Mouse (Mus musculus) hindbrain, embryonic 15.5 days (tissue): ENCODE data around the gene Vash2. TPM values are rescaled to one million over a fixed set of nuclear protein-coding genes. Genes with fewer than 3 reads are reported as not detected.

Experiments used
- ATAC-seq: fragments of 200-750 bp; cut with Nextera tagmentation; 2 replicates; pipeline ENCODE4 v1.8.0; 2017; ENCODE audit warnings: low read depth, moderate number of reproducible peaks, moderate TSS enrichment; ENCODE audit not compliant: low FRiP score
- H3K27ac ChIP-seq: fragments of 300-500 bp; sonication (generic); replicated peaks from 2 replicates; pipeline ENCODE4 v1.5.1; 2015; ENCODE audit warnings: mild to moderate bottlenecking, inconsistent platforms
- H3K27me3 ChIP-seq: fragments of 300-500 bp; sonication (generic); 2 replicates; pipeline ENCODE4 v1.6.1; 2015; ENCODE audit warnings: control low read depth, inconsistent platforms
- H3K36me3 ChIP-seq: fragments of 300-500 bp; sonication (generic); 2 replicates; pipeline ENCODE4 v1.6.1; 2015; ENCODE audit warnings: control low read depth, inconsistent platforms
- H3K4me1 ChIP-seq: fragments of 300-500 bp; sonication (generic); replicated peaks from 2 replicates; pipeline ENCODE4 v1.6.1; 2015; ENCODE audit warnings: control low read depth, inconsistent platforms
- H3K4me2 ChIP-seq: fragments of 300-500 bp; sonication (generic); 2 replicates; pipeline ENCODE4 v1.6.1; 2015; ENCODE audit warnings: moderate library complexity, mild to moderate bottlenecking, inconsistent platforms
- H3K4me3 ChIP-seq: fragments of 300-500 bp; sonication (generic); 2 replicates; pipeline ENCODE4 v1.5.1; 2015; ENCODE audit warnings: mild to moderate bottlenecking, inconsistent platforms
- H3K9ac ChIP-seq: fragments of 300-500 bp; sonication (generic); 2 replicates; pipeline ENCODE4 v1.6.1; 2015; ENCODE audit warnings: inconsistent platforms
- H3K9me3 ChIP-seq: fragments of 300-500 bp; sonication (generic); 2 replicates; pipeline ENCODE4 v1.6.1; 2016; ENCODE audit warnings: control low read depth, inconsistent platforms
- WGBS: fragments of 180-500 bp; shearing (Covaris S2); methylation state at CpG from one replicate; pipeline ENCODE4 v1.1.7; 2015; 5-methylcytosine and 5-hydroxymethylcytosine counted together
- polyA plus RNA-seq: library from polyadenylated mRNA; unstranded; fragments of >200 nt; fragmentation: Nextera tagmentation; extraction: Ambion mirVana; gene quantifications from 2 replicates; pipeline ENCODE4 v1.2.1, GENCODE M21; 2015

Gene Vash2
- polyA plus RNA-seq, 1 experiment from 2014 or later = 83.6 TPM

- no peaks in the 10 kb centered on the region for H3K27me3 ChIP-seq
- 0 out of 2 replicates have a peak, but pooled peaks cover 2% of the 10 kb centered on the region for H3K4me1 ChIP-seq
- H3K9me3 ChIP-seq = no peaks in the 10 kb centered on the region
- H3K9ac ChIP-seq = no peak overlapping the region
- peaks cover 14% of the 10 kb centered on the region; the same call in 1 of the 2 replicates for H3K36me3 ChIP-seq
- ATAC-seq = no peak
- H3K4me3 ChIP-seq = no peak overlapping the region
- H3K4me2 ChIP-seq = no peak overlapping the region
- 70% methylated on average over 3 of the region's 3 CpGs for WGBS
- H3K27ac ChIP-seq = no peak overlapping the region
Measured at GRCm38 (mm10) chr1:191000686-191001085, 21.6 kb upstream of the Vash2 start.

- no peaks in the 10 kb centered on the region for H3K27me3 ChIP-seq
- H3K36me3 ChIP-seq = 0 out of 2 replicates have a peak, but pooled peaks cover 5% of the 10 kb centered on the region
- H3K4me3 ChIP-seq = no peak overlapping the region
- WGBS = 83% methylated on average over 1 of the region's 1 CpGs
- no peak overlapping the region for H3K27ac ChIP-seq
- H3K4me2 ChIP-seq = no peak overlapping the region
- peaks cover 6% of the 10 kb centered on the region; the same call in 1 of the 2 replicates for H3K4me1 ChIP-seq
- ATAC-seq = no peak
- no peak overlapping the region for H3K9ac ChIP-seq
- no peaks in the 10 kb centered on the region for H3K9me3 ChIP-seq
Measured at GRCm38 (mm10) chr1:190998027-190998426, 18.9 kb upstream of the Vash2 start.

- ATAC-seq = no peak
- Histone ChIP-seq H3K4me3 (no peak overlapping the region), H3K9me3 (no peaks in the 10 kb centered on the region), H3K4me1 (peaks cover 6% of the 10 kb centered on the region; the same call in 1 of the 2 replicates), H3K36me3 (0 out of 2 replicates have a peak, but pooled peaks cover 5% of the 10 kb centered on the region), H3K27ac (no peak overlapping the region), H3K27me3 (no peaks in the 10 kb centered on the region), H3K9ac (no peak overlapping the region), H3K4me2 (no peak overlapping the region)
- WGBS = 75% methylated on average over 6 of the region's 6 CpGs
Measured at GRCm38 (mm10) chr1:190996346-190996877, 17.3 kb upstream of the Vash2 start.

- Histone ChIP-seq H3K9ac (no peak overlapping the region), H3K27me3 (no peaks in the 10 kb centered on the region), H3K4me2 (no peak overlapping the region), H3K36me3 (0 out of 2 replicates have a peak, but pooled peaks cover 5% of the 10 kb centered on the region), H3K4me1 (peaks cover 6% of the 10 kb centered on the region; the same call in 1 of the 2 replicates), H3K9me3 (no peaks in the 10 kb centered on the region), H3K27ac (no peak overlapping the region), H3K4me3 (no peak overlapping the region)
- 35% methylated on average over 7 of the region's 7 CpGs for WGBS
- 0 out of 2 replicates have a peak, but pooled peaks have one; percentile 42 for ATAC-seq
Measured at GRCm38 (mm10) chr1:190995548-190995947, 16.5 kb upstream of the Vash2 start.

GRCm38 (mm10) chr1:190989437-190990082 is 10.5 kb upstream of the Vash2 start:
- H3K4me2 ChIP-seq = no peak overlapping the region
- H3K4me3 ChIP-seq = no peak overlapping the region
- no peaks in the 10 kb centered on the region for H3K9me3 ChIP-seq
- no peaks in the 10 kb centered on the region for H3K27me3 ChIP-seq
- H3K27ac ChIP-seq = no peak overlapping the region
- no peak for ATAC-seq
- no peaks in the 10 kb centered on the region for H3K36me3 ChIP-seq
- H3K9ac ChIP-seq = no peak overlapping the region
- H3K4me1 ChIP-seq = no peaks in the 10 kb centered on the region
- WGBS = 82% methylated on average over 9 of the region's 9 CpGs

GRCm38 (mm10) chr1:190981412-190981811 is 2.3 kb upstream of the Vash2 start:
- Histone ChIP-seq H3K27me3 (no peaks in the 10 kb centered on the region), H3K36me3 (no peaks in the 10 kb centered on the region), H3K4me2 (no peak overlapping the region), H3K4me3 (no peak overlapping the region), H3K4me1 (peaks cover 14% of the 10 kb centered on the region), H3K9ac (no peak overlapping the region), H3K9me3 (no peaks in the 10 kb centered on the region), H3K27ac (no peak overlapping the region)
- ATAC-seq = no peak
- WGBS = 87% methylated on average over 4 of the region's 4 CpGs

GRCm38 (mm10) chr1:190980470-190980869 is 1.4 kb upstream of the Vash2 start:
- Histone ChIP-seq H3K9ac (no peak overlapping the region), H3K4me2 (no peak overlapping the region), H3K9me3 (no peaks in the 10 kb centered on the region), H3K4me3 (no peak overlapping the region), H3K4me1 (peaks cover 23% of the 10 kb centered on the region), H3K27me3 (no peaks in the 10 kb centered on the region), H3K27ac (no peak overlapping the region), H3K36me3 (no peaks in the 10 kb centered on the region)
- ATAC-seq = no peak
- 95% methylated on average over 1 of the region's 1 CpGs for WGBS

GRCm38 (mm10) chr1:190978511-190979073 is 504 bp downstream of the Vash2 start:
- WGBS = under 1% methylated on average over 43 of the region's 46 CpGs
- peaks cover 40% of the 10 kb centered on the region for H3K4me1 ChIP-seq
- H3K4me3 ChIP-seq = peak overlapping the region; percentile 74
- peaks cover 7% of the 10 kb centered on the region for H3K36me3 ChIP-seq
- H3K27ac ChIP-seq = peak overlapping the region; percentile 97
- peak; percentile 80 for ATAC-seq
- no peaks in the 10 kb centered on the region for H3K9me3 ChIP-seq
- H3K9ac ChIP-seq = peak overlapping the region; percentile 84
- H3K27me3 ChIP-seq = no peaks in the 10 kb centered on the region
- H3K4me2 ChIP-seq = peak overlapping the region; percentile 80

- WGBS = 1% methylated on average over 22 of the region's 22 CpGs
- Histone ChIP-seq H3K9ac (peak overlapping the region; percentile 84), H3K27me3 (no peaks in the 10 kb centered on the region), H3K27ac (peak overlapping the region; percentile 97), H3K9me3 (no peaks in the 10 kb centered on the region), H3K4me3 (peak overlapping the region; percentile 74), H3K36me3 (peaks cover 12% of the 10 kb centered on the region), H3K4me2 (peak overlapping the region; percentile 80), H3K4me1 (peaks cover 44% of the 10 kb centered on the region)
- peak; percentile 14 for ATAC-seq
Measured at GRCm38 (mm10) chr1:190978001-190978400, 1.1 kb downstream of the Vash2 start.

GRCm38 (mm10) chr1:190976887-190977573 is 2.1 kb downstream of the Vash2 start:
- Histone ChIP-seq H3K27ac (peak overlapping the region; percentile 97; the same call in 1 of the 2 replicates), H3K4me2 (peak overlapping the region; percentile 80), H3K9me3 (no peaks in the 10 kb centered on the region), H3K4me1 (peaks cover 52% of the 10 kb centered on the region), H3K9ac (peak overlapping the region; percentile 84), H3K4me3 (peak overlapping the region; percentile 74), H3K36me3 (peaks cover 20% of the 10 kb centered on the region), H3K27me3 (no peaks in the 10 kb centered on the region)
- no peak for ATAC-seq
- 42% methylated on average over 11 of the region's 11 CpGs for WGBS

GRCm38 (mm10) chr1:190974833-190975232 is 4.3 kb downstream of the Vash2 start:
- H3K4me1 ChIP-seq = peaks cover 52% of the 10 kb centered on the region
- no peak overlapping the region for H3K9ac ChIP-seq
- H3K9me3 ChIP-seq = no peaks in the 10 kb centered on the region
- H3K4me3 ChIP-seq = no peak overlapping the region
- ATAC-seq = no peak
- peaks cover 36% of the 10 kb centered on the region for H3K36me3 ChIP-seq
- WGBS = 83% methylated on average over 1 of the region's 1 CpGs
- no peaks in the 10 kb centered on the region for H3K27me3 ChIP-seq
- H3K4me2 ChIP-seq = 0 out of 2 replicates have a peak overlapping the region, but pooled peaks have one; percentile 9
- no peak overlapping the region for H3K27ac ChIP-seq

- WGBS = 90% methylated on average over 8 of the region's 8 CpGs
- Histone ChIP-seq H3K4me1 (peaks cover 52% of the 10 kb centered on the region), H3K4me3 (no peak overlapping the region), H3K27me3 (no peaks in the 10 kb centered on the region), H3K36me3 (peaks cover 42% of the 10 kb centered on the region), H3K27ac (no peak overlapping the region), H3K9me3 (no peaks in the 10 kb centered on the region), H3K4me2 (no peak overlapping the region), H3K9ac (no peak overlapping the region)
- ATAC-seq = no peak
Measured at GRCm38 (mm10) chr1:190974191-190974590, 4.9 kb downstream of the Vash2 start.
